Mouse (Mus musculus) embryo, embryonic 10 days (tissue): ENCODE results near the gene Lrrfip1.

ENCODE experiments used
- DNase-seq: peaks from one replicate; pipeline ENCODE4 v3.0.0-alpha.2; 2015; ENCODE audit warnings: low spot score

The Lrrfip1 gene

DNA sequence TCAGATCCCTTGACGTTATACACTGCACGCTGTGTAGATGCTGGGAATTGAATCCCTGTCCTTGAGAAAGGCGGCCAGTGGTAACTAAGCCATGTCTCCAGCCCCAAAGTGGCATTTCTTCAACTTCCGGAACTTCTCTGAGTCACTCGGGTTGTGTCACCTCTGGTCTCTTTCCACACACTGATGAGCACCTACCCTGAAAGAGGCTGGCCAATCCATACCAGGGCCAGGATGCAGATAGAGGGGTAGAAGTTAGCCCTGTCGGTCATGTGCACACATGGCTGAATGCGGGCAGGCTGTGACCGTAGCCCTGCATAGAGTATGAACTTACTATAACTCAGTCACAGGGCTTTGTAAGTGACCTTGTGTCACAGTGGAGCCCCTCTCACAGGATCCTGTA is 57.9 kb downstream of the Lrrfip1 start:
- no peak for DNase-seq

DNA sequence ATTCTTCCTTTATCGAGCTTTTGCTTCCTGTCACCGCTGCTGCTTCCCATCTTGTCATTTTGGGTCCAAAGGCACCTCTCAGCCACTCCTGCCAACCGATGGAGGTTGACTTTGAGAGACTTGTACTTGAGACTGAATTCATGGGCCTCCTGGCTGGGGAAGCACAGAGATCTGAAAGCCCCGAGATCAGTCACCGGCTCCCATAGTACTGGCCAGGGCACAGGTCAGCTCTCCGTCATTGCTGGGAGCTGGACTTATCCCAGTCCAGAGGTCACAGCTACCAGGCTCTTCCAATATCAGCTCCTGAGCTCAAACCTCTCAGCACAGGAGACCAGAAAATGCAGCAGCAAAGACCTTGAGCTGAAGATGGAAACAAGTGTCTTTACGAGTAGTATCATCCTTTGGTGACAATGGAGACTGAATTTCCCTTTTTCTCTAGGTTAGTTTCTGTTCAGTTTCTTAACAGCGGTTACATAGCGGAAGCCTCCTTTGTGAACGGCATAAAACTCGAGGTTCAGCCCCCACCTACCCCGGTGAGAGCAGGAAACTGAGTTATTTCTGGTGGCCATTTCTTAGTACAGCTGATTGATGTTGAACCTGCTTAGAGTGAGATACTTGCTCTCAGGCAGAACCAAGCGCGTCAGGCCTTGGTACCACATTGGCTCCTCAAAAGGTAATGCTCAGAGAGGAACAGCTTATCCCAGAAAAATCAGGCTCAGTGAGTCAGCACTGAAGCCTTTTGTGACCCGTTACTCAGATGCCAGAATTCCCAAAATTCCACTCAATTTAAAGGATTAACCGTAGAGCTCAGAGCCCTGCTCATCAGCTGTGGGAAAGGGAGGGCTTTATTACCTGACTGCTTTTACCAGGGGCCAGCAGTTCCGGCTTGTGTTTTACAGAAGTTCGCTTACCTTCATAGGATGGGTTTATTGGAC is 59.0 kb downstream of the Lrrfip1 start:
- no peak for DNase-seq

DNA sequence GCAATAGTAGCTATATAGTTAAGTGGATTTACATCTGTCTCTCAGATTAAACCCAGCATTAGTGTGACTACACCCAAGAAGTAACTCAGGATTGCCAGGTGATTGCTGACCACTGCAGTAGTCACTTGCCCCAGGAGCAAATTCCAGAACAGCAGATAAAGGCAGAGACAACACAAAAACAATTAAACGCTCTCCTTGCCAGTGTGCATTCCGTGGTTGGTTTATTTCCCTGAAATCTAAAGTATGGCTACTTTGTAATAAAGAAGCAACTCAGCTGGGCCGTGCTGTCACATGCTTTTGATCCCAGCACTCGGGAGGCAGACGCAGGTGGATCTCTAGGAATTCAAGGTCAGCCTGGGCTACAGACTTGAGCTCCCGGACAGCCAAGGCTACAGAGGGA is 59.7 kb downstream of the Lrrfip1 start:
- DNase-seq, result no peak

DNA sequence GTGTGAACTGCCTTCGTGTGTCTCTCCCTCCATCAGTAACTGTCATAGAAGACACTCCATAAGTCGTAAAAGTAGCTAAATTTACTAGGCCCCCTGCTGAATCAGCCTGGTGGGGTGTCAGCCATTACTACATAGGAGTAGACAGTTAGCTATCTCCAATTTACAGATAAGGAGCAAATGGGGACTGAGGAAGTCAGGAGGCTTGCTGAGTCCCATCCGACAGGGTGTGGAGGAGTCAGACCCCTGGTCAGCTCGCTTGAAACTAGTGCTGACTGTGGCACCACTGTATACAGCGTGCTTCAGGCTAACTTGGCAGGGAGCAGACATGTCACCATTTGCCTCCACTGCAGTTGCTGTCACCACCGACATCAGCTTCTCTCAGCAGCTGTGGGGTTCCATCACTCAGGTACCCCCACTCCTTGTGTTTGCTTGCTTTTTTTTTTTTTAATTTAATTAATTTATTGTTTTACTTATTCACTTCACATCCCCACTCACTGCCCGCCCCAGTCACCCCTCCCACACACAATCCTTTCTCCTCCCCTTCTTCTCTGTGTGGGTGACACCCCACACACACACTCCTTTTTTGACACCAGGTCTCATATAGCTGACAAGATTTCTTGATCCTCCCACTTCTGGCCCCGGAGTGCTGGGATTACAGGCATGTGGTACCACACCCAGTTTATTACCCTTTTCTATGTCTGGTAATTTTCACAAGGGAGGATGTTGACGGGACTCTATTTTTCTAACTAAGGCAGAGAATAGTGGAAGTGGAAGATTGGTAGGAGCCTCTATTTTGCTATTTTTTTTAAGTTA is 61.5 kb downstream of the Lrrfip1 start:
- DNase-seq, result no peak

DNA sequence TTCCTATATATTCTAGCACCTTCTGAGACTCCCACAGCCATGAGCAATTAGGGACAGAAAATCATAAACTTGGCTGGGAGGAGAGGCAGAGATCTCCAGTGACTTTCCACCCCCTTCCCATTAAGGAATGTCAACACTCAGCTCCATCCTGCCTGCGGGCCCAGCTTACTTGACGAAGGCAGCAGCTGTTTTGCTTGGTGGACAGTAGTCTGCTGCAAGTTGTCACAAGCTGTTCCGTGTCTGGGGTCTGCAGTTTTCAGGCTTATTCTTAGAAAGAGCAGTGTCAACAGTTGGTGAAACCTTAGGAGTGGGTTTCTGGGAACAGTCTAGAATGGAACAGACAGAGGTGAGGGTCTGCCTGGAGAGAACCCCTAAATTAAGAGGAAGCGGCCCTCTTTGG is 62.6 kb downstream of the Lrrfip1 start:
- DNase-seq, result no peak

DNA sequence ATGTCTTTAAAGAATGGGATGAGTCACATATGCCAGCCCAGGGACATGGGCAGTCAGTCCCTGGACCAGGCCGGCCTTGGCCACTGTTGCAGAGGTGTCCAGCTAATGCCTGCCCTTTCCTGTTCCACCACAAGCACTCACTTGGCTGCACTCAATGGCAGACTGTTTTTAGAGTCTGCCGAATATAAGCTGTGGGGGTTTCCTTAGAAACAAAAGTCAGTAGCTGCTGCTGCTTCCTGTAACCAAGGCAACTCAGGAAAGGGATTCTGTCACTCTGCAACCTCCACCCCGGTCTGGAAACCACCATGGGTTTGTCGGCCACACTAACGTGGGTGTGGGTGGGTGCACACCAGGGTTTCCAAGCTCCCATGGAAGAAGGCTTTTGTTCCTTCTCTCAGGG is 63.8 kb downstream of the Lrrfip1 start:
- no peak for DNase-seq

DNA sequence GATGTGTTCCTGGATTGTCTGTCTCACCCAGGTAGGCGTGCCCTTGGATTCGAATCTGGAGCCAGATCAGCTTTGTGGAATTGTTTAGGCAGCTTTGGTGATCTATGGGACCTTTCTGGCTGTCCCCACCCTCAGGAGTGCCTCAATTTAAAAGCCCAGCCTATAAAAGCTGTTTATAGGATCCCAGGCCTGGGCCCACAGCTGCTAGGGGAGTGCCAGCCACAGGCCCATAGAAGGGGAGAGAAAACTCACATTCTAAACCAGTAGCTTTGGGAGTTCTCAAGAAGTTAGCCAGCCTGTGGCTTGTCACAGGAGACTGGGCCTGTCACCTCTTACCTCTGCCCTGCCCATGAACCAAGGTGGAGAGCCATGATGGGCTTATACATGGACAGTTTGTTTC is 65.5 kb downstream of the Lrrfip1 start:
- DNase-seq, result no peak

DNA sequence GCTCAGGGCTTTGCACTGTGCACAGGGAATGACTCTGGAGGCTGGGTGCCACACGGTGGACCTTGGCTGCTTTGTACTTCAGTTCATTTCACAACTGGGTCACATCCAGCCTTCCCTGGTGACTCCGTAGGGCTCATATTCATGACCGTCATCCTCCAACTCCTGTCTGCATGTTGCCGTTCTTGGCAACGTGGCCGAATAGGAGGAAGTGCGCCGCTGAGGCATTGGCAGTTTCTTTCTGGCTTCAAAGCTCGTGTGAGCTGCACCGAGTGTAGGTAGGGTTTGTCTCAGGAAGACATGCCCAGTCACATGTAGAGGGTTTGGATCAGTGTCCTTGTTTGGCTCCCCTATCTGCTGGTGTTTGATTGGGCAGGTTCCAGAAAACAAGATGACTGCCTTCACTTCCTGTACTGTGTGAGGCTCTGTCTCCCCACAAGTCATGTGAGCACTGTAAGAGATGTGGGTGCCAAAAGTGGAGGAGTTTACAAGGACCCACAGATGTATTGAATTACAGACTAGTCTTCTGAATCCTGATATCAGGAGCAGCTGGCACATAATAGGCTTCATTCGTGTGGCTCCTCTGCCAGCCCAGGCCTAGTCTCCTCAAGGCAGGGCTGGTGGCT is 66.5 kb downstream of the Lrrfip1 start:
- no peak for DNase-seq

DNA sequence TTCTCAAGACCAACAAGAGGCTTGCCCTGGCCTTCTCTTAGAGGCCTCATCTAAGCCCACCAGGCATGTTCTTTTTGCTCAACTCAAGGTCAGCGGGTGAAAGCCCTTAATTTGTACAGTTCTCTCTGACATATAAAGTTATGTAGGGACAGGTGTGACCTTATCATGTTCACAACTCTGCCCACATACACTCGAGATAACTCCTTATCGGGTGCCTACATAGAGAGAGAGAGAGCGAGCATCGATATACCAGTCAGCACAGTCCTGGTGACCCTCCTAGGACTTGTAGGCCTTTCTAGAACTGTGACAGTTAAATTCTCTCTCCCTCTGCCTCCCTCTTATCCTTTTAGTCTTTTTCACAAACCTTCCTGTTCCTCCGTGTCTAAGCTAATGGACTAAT is 67.5 kb downstream of the Lrrfip1 start:
- no peak for DNase-seq

DNA sequence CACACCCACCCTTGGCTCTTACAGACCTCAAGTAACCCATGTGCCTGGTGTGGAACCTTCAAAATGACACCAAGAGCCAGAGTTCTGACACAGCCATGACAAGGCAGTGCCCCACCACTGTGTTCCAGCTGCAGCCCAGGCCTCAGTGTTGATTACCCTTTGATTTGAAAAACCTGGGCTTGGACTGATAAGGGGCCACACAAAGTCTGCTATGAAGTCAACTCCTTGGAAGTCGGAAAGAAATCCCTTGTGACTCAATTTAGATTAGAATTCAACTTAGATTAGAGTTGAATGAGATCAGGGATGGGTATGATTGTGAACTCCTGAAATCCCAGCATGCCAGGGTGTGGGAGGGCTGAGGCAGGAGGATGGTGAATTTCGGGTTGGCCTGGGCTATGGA is 68.1 kb downstream of the Lrrfip1 start:
- DNase-seq, result no peak

DNA sequence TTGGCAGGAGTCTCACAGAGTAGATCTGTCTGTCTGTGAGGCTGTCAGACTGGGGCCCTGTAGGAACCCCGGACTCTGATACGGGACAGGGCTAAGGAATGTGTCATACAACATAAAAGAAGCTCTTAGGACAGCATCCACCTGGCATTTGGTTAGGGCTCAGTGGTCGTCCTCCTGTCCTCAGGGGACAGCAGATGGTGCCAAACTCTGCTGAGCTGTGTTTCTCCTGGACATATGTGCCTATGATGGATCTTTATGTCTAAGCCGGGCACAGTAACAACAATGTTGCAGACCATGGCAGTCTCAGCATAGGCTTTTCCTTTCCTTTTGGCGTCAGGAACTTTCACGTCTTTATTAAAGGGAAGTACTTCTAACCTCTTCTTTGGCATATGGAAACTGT is 69.2 kb downstream of the Lrrfip1 start:
- DNase-seq, result no peak

DNA sequence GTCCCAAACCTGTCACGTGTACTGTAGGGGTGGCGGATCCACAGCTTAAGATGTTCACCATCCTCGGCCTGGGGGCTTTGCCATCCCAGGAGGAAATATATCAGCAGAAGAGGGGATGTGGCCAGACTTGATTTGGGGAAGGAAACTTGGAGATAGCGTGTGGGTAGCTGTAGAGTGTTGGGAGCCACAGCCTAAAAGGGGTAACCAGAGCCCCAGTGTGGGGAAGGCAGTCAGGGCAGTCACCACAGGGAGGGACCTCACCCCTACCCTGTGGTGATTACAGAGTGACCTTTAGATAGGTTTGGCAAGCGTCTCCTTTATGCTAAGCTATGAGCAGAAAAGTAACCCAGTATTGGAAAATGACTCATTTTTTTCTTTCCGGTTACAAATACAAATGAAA is 71.0 kb downstream of the Lrrfip1 start:
- DNase-seq, result no peak

DNA sequence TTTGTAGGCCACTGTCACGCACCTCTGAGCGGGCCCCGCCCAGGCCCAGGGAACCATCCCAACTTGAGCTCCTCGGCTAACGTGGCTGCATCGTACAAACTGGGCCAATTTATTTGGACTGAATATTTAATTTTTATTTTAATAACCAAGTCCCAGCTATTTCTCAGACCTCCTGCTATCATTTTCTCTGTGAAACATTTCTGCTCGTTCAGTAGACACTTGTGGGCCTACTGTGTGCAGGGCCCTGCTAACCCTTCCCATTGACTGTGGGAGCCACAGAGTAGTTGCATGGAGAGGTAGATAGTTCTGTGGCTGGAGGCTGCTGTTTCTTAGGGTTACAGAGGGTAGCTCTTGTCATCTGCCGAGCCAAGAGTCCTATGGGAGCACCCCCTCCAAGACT is 72.0 kb downstream of the Lrrfip1 start:
- no peak for DNase-seq

DNA sequence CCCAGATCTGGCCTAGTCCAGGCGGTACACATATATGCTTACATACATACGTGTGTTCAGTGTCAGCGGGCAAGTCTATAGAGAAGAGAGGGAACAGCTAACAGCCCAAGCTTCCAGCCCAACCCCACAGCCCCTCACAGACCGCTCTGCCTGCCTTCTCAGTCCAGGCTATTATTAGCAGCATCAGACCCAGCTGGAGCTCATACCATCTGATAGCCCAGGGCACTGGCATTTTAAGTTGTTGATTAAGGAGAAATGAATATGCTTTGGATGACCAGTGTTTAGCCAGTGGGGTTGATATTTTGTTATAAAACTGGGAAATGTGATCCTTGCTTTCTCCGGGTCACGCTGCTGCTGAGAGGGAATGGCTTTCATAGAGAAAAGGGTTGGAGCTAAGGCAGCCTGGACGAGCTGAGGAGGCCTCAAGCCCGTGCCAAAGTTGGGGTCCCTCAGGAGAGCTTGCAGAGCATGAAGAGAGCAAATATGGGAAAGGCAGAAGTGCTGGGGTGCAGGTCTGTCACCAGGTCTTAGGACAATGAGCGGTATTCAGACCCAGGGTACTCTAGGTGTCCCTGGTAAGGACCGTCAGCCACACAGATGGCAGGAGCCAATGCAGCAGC is 73.2 kb downstream of the Lrrfip1 start:
- no peak for DNase-seq

DNA sequence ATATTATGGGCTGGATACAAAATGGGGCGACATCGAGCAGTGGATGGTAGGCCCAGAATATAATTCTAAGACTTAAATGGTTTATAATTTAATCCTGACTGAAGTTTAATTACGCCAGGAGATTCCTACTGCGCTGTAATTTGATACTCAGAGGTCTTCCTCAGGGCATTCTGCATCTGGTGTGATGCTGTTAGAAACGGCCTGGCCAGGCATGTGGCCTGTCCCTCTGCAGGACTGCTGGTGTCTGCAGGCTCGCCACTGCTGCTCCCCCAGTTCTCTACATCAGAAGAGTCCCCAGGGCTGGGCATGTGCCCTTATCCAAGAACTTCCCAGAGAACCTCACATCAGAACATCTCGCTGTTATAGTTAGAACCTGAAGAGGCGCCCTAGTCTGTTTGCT is 78.4 kb downstream of the Lrrfip1 start:
- DNase-seq, result peak; percentile 72

DNA sequence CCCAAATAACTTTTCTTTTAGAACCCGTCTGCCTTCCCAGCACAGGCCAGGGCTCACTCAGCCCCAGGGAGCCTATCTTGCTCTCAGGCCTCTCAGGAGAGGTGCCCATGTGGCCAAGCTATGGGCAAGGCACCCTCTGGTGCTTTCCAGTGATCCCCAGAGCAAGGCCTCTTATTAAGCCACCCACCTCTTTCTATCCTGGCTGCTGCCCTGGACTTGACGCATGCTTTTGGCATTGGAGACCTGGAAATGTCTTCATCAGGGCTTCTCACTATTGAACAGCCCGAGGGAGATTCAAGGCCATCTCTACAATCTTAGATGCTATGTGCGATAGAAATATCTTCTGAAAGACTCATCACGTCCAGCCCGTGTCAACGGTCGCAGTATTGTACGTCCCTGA is 78.9 kb downstream of the Lrrfip1 start:
- no peak for DNase-seq

DNA sequence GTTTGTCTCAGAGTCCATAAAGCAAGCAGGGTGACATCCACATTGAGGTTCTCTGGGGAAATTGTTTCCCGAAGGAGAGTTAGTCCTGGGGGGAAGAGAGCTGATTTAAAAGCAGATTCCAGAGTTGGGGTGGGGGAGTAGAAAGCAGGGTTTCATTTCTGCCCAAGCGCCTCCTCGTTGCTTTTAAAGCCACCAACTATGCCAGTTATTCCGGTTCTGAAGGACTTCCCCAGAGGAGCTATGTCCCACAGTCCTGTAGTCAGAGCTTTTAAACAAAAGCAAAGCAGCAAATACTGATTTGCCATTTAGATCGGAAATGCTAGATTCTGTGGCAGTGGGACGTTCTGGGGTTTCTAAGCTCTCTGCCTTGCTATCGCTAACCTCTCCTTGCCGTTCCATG is 79.4 kb downstream of the Lrrfip1 start:
- DNase-seq, result no peak

DNA sequence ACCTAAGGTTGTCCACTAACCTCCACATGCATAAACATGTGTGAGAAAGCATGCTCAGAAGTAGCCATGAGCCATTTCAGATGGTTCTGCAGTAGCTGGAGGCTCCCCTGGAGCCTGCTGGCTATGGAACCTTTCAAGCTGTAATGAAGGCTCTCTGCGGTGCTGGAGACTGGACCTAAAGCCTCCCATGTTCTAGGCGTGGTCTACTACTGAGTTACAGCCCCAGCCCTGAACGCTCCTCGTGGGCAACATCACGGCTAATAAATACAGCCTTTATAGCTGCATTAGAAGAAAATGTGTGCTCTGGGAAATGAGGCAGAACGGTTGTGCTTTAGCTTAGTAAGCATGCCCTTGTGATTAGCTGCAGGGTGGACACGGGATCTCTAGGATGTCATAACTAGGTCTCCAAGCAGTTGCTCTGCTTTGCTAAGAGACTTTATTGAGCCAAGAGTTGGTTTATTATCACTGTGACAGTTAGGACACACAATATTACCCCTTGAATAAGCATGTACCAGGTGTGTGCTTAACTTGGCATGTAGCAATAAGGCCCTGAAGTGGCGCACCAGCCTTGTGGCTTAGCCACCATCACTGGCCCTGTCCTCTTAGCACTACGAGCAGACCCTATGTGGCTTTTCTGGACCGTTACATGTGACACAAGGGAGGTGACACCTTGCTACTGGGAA is 81.3 kb downstream of the Lrrfip1 start:
- no peak for DNase-seq

DNA sequence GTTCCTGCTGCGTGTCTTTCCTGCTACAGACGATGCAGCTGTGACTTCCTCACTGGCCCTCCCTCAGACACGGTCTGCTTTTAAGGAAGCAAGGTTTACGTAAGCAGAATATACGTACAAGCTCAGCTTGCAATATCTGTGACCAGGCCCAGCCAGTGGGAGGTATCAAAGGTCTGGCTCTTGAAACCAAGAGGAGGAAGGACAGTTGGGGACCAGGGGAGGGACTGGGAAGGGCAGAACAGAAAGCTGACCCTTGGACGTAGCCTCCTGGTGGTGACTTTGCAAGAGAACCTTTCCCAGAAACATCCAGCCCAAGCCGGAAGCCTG is 81.8 kb downstream of the Lrrfip1 start:
- DNase-seq, result no peak

DNA sequence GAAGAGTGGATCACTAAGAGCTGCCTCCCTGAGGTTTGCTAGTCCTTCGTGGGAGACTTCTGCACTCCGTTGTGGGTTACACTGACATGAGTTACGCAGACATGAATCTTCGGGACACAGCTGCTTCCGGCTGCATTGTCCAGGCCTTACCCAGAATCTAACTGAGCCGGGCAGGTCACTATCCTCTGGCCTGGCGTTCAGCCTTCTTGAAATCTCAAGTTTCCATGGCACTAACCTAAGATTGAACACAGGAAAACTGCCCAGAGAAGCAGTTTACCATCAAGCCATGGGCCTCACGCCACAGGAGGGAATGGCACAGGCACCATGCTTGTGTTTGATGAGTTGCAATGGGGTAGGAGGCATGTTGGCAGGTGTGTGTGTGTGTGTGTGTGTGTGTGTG is 85.8 kb downstream of the Lrrfip1 start:
- DNase-seq, result no peak

DNA sequence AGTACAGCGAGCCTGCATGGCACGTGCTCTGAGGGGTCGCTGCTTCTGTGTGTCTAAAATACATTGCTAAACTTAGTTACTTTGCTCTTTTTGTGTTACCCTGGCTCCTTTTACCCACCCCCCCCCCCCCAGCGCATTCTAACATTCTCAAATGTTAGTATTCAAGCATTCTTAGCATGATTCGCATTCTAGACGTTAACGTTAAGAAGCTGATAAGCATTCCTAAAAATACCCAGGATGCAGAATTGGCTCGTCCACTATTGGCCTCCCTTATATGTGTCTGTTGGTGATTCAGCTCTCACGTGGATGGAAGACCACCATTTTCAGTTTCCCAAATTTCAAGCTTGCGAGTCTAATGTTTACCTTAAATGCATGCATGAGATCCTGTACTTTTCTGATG is 86.5 kb downstream of the Lrrfip1 start:
- DNase-seq, result no peak

DNA sequence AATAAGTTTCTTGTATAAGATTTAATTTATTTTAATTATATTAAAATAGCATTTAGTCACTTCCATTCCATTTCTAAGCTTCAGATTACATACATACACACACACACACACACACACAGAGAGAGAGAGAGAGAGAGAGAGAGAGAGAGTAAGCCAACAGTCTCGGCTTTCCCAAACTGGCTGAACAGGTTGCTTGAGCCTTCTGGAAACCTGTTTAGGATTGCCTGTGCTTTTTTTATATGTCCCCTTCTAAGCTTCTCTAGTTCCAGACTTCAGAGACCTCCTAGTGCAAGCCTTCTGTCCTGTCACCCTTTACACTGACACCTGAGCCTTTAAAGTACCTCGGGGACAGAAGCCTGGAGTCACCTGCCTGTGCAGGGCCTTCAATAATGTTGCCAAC is 87.1 kb downstream of the Lrrfip1 start:
- DNase-seq, result no peak
